Mouse (Mus musculus) heart, adult 2 months (tissue): Measurements from ENCODE around the gene C1qc.

ENCODE experiments used
- CTCF ChIP-seq: fragments of 200-600 bp; IDR thresholded peaks from 2 replicates; pipeline ENCODE4 v1.8.1; 2022; ENCODE audit warnings: antibody characterized with exemption, mild to moderate bottlenecking, moderate library complexity
- POLR2A ChIP-seq: fragments of 200-500 bp; IDR thresholded peaks from 2 replicates; pipeline ENCODE4 v1.6.1; 2011; ENCODE audit warnings: mild to moderate bottlenecking, low read depth, low read length, control low read depth; ENCODE audit not compliant: insufficient read depth

DNA sequence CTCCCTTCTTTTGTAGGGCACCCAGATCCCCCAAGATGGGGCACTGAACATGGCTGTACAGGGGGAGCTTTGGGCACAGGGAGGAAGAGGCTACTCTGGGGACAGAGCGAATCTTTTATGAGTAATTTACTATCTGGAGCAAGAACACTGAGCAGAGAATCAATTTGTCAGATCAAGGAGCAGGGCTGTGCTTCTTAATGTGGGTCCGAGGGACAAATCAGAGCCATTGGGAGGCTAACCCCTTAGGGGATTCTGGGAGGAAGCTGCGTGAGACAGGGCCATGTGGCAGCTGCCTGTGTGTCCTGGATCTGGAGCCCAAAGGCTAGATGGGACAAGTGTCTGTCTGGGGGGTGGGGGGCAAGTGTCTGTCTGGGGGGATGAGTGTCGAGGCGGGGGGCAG, 27.3 kb downstream of the C1qc start:
- TF ChIP-seq CTCF (no peak), POLR2A (no peak)
